ENCODE assay signal across 8 mouse cellular contexts in genomic region chr5:76815786-76816455, GRCm38 (mm10).
DNase-seq lines count a peak whose midpoint lies in the region; ATAC-seq and TF ChIP-seq lines count a peak whose summit lies in the region.

No protein-coding gene starts in this region.

- 63% methylated on average over 13 of the region's 13 CpGs for WGBS in liver, adult 2 months
- 63% methylated on average over 13 of the region's 13 CpGs for WGBS in liver, postnatal 0 days (ENCODE audit: insufficient replicate concordance)
- 51% methylated on average over 13 of the region's 13 CpGs for WGBS in heart, embryonic 12.5 days
- WGBS in kidney, postnatal 0 days = 44% methylated on average over 13 of the region's 13 CpGs
- 75% methylated on average over 13 of the region's 13 CpGs for WGBS in midbrain, embryonic 16.5 days

- no peak for TF ChIP-seq EP300 in liver, postnatal 0 days (IDR thresholded peaks at IDR 0.05; ENCODE audit: low read depth)

- no peaks in the 10 kb centered on the region for H3K36me3 ChIP-seq in liver, adult 2 months (ENCODE audit: control insufficient read depth, insufficient read depth, low read length)
- H3K36me3 ChIP-seq in liver, postnatal 0 days (replicated peaks; ENCODE audit: insufficient read depth, low read length) = no peaks in the 10 kb centered on the region
- H3K36me3 ChIP-seq in heart, embryonic 12.5 days = no peaks in the 10 kb centered on the region
- H3K36me3 ChIP-seq in kidney, postnatal 0 days (ENCODE audit: insufficient read depth, low read length) = no peaks in the 10 kb centered on the region
- H3K36me3 ChIP-seq in midbrain, embryonic 16.5 days (ENCODE audit: control insufficient read depth, insufficient read depth, low read length) = no peaks in the 10 kb centered on the region

- no peak for TF ChIP-seq POLR2A in liver, adult 2 months (IDR thresholded peaks at IDR 0.05; ENCODE audit: extremely low read depth, insufficient read depth, low read length)

- H3K79me2 ChIP-seq in liver, adult 2 months (ENCODE audit: control insufficient read depth, insufficient read depth, low read length) = no peaks in the 10 kb centered on the region

- DNase-seq in liver, adult 2 months (ENCODE audit: extremely low read depth, low read depth, low spot score) = peak; percentile 33
- DNase-seq in liver, postnatal 0 days = no peak
- peak; percentile 17 to 49 for DNase-seq in cerebellum, postnatal 25 days
- DNase-seq in kidney, postnatal 0 days (ENCODE audit: low spot score) = no peak
- no peak for DNase-seq in thymus, postnatal 4 days
- DNase-seq in left cerebral cortex, postnatal 14 days (ENCODE audit: low spot score in 2 of 2) = no peak

- no peak overlapping the region for H3K9ac ChIP-seq in liver, adult 2 months (ENCODE audit: low read depth, low read length)
- no peak overlapping the region for H3K9ac ChIP-seq in liver, postnatal 0 days (replicated peaks)
- H3K9ac ChIP-seq in heart, embryonic 12.5 days = no peak overlapping the region
- 0 out of 2 replicates have a peak overlapping the region, but pooled peaks have one; percentile 9 for H3K9ac ChIP-seq in kidney, postnatal 0 days (ENCODE audit: low read depth, low read length)
- H3K9ac ChIP-seq in midbrain, embryonic 16.5 days (ENCODE audit: low read depth, low read length) = no peak overlapping the region

- H3K27me3 ChIP-seq in liver, adult 2 months (ENCODE audit: control insufficient read depth, insufficient read depth, low read length) = no peaks in the 10 kb centered on the region
- no peaks in the 10 kb centered on the region for H3K27me3 ChIP-seq in liver, postnatal 0 days (ENCODE audit: insufficient read depth, low read length)
- H3K27me3 ChIP-seq in heart, embryonic 12.5 days (replicated peaks) = no peaks in the 10 kb centered on the region
- no peaks in the 10 kb centered on the region for H3K27me3 ChIP-seq in kidney, postnatal 0 days (ENCODE audit: insufficient read depth, low read length)
- H3K27me3 ChIP-seq in midbrain, embryonic 16.5 days (ENCODE audit: control insufficient read depth, insufficient read depth, low read depth, low read length) = no peaks in the 10 kb centered on the region

- ATAC-seq in liver, postnatal 0 days = no peak
- no peak; the same call in 1 of the 2 replicates for ATAC-seq in heart, embryonic 12.5 days (ENCODE audit: insufficient number of reproducible peaks, low FRiP score)
- peak; percentile 79 for ATAC-seq in kidney, postnatal 0 days (replicated peaks; ENCODE audit: low FRiP score, low read depth)
- no peak; the same call in 1 of the 2 replicates for ATAC-seq in midbrain, embryonic 16.5 days

- no peaks in the 10 kb centered on the region for H3K9me3 ChIP-seq in liver, postnatal 0 days (ENCODE audit: low read length)
- 0 out of 2 replicates have a peak, but pooled peaks cover 3% of the 10 kb centered on the region for H3K9me3 ChIP-seq in heart, embryonic 12.5 days (replicated peaks)
- no peaks in the 10 kb centered on the region for H3K9me3 ChIP-seq in kidney, postnatal 0 days (replicated peaks; ENCODE audit: low read length)
- H3K9me3 ChIP-seq in midbrain, embryonic 16.5 days (replicated peaks; ENCODE audit: control insufficient read depth, low read length, poor library complexity, severe bottlenecking) = no peaks in the 10 kb centered on the region

- no peaks in the 10 kb centered on the region for H3K4me1 ChIP-seq in liver, adult 2 months (ENCODE audit: control insufficient read depth, insufficient read depth, low read length)
- no peaks in the 10 kb centered on the region for H3K4me1 ChIP-seq in liver, postnatal 0 days (ENCODE audit: insufficient read depth)
- H3K4me1 ChIP-seq in heart, embryonic 12.5 days (replicated peaks) = peaks cover 27% of the 10 kb centered on the region
- H3K4me1 ChIP-seq in kidney, postnatal 0 days (replicated peaks; ENCODE audit: insufficient read depth, low read length) = no peaks in the 10 kb centered on the region
- H3K4me1 ChIP-seq in midbrain, embryonic 16.5 days (ENCODE audit: control insufficient read depth, insufficient read depth, low read length) = no peaks in the 10 kb centered on the region; the same call in 1 of the 2 replicates

- no peak overlapping the region for H3K4me3 ChIP-seq in liver, adult 2 months (ENCODE audit: insufficient read depth, low read depth, low read length)
- H3K4me3 ChIP-seq in liver, postnatal 0 days (ENCODE audit: low read depth, low read length) = no peak overlapping the region
- no peak overlapping the region for H3K4me3 ChIP-seq in heart, embryonic 12.5 days
- no peak overlapping the region for H3K4me3 ChIP-seq in kidney, postnatal 0 days (replicated peaks; ENCODE audit: low read depth, low read length)
- H3K4me3 ChIP-seq in midbrain, embryonic 16.5 days (ENCODE audit: low read depth, low read length) = no peak overlapping the region

- TF ChIP-seq CTCF in liver, adult 2 months (IDR thresholded peaks at IDR 0.05; ENCODE audit: low read depth, low read length) = no peak
- no peak for TF ChIP-seq CTCF in liver, postnatal 0 days (IDR thresholded peaks at IDR 0.05; ENCODE audit: low read depth)
- TF ChIP-seq CTCF in kidney, postnatal 0 days (IDR thresholded peaks at IDR 0.05; ENCODE audit: low read depth) = peak; percentile 10; the same call in 1 of the 2 replicates

- H3K27ac ChIP-seq in liver, adult 2 months (replicated peaks; ENCODE audit: insufficient read depth, low read depth, low read length) = no peak overlapping the region
- H3K27ac ChIP-seq in liver, postnatal 0 days (ENCODE audit: low read depth) = no peak overlapping the region
- H3K27ac ChIP-seq in heart, embryonic 12.5 days (ENCODE audit: poor library complexity, severe bottlenecking) = no peak overlapping the region
- H3K27ac ChIP-seq in kidney, postnatal 0 days = 0 out of 2 replicates have a peak overlapping the region, but pooled peaks have one; percentile 21
- no peak overlapping the region for H3K27ac ChIP-seq in midbrain, embryonic 16.5 days (ENCODE audit: low read length)

- no peak overlapping the region for H3K4me2 ChIP-seq in liver, postnatal 0 days (ENCODE audit: low read depth, low read length)
- peak overlapping the region; percentile 11; the same call in 1 of the 2 replicates for H3K4me2 ChIP-seq in heart, embryonic 12.5 days
- no peak overlapping the region for H3K4me2 ChIP-seq in kidney, postnatal 0 days (ENCODE audit: low read length)
- H3K4me2 ChIP-seq in midbrain, embryonic 16.5 days (ENCODE audit: low read length) = no peak overlapping the region

- intact Hi-C loops in left cerebral cortex, postnatal 14 days (cut with DNase I) = no loop called here

Comparison
In these comparisons a context has a peak if more than half of its experiments do, and no peak if none do; other contexts are left out.
1. DNase-seq: peak in liver, adult 2 months (single experiment) and cerebellum, postnatal 25 days (2 of 2); none in liver, postnatal 0 days (single experiment), kidney, postnatal 0 days (single experiment), thymus, postnatal 4 days (single experiment) and left cerebral cortex, postnatal 14 days (0 of 2).